Mouse (Mus musculus) heart, adult 2 months (tissue): Measurements from ENCODE around the gene H2-DMb1.

Experiments
- CTCF ChIP-seq: fragments of 200-600 bp; IDR thresholded peaks from 2 replicates; pipeline ENCODE4 v1.8.1; 2022; ENCODE audit warnings: antibody characterized with exemption, mild to moderate bottlenecking, moderate library complexity
- EP300 ChIP-seq: fragments of 200-500 bp; IDR thresholded peaks from 2 replicates; pipeline ENCODE4 v1.6.1; 2011; ENCODE audit warnings: low read depth, low read length, control low read depth; ENCODE audit not compliant: insufficient read depth
- POLR2A ChIP-seq: fragments of 200-500 bp; IDR thresholded peaks from 2 replicates; pipeline ENCODE4 v1.6.1; 2011; ENCODE audit warnings: mild to moderate bottlenecking, low read depth, low read length, control low read depth; ENCODE audit not compliant: insufficient read depth

GRCm38 (mm10) chr17:34121172-34121878 is 31.5 kb upstream of the H2-DMb1 start:
- TF ChIP-seq CTCF (peak; percentile 10; the same call in 1 of the 2 replicates), EP300 (peak; percentile 28; the same call in 1 of the 2 replicates), POLR2A (peak; percentile 78)
